Mouse (Mus musculus): ENCODE data around the gene Thoc5.

Thoc5 gene

DNA sequence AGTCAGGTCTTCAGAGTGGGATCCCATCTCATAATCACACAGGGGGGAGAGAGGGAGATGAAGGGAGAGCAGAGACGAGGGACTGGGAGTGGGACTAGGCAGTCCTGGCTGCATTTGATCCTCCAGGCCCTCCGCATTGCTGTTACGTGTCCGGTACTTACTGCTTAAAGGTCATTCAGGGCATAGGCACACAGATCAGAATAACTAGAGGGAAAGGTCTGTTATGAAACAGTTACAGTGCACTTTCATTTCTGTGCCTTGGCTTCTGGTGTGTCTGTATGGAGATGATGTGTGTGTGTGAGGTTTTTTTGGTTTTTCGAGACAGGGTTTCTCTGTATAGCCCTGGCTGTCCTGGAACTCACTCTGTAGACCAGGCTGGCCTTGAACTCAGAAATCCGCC, 11.1 kb downstream of the Thoc5 start:
- DNase-seq (ENCODE audit: inconsistent ontology term) = no peak

DNA sequence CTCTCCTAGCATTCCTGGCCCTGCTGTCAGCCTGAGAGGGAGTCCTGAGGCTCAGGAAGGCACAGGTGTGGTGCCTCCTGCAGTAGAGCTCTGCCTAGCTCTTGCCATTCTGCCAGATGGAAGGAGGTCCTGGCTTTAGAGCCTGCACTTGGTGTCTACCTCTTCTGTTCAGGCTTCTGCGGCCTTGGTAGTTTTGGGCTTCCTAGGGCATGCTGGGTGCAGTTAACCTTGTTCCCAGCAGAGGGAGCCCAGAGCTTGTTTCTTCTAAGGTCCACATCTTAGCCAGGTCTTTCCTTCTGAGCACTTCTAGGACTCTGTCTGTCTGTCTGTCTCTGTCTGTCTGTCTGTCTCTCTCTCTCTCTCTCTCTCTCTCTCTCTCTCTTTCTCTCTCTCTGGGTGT, 20.9 kb downstream of the Thoc5 start:
- peak; percentile 18 for DNase-seq (ENCODE audit: inconsistent ontology term)

DNA sequence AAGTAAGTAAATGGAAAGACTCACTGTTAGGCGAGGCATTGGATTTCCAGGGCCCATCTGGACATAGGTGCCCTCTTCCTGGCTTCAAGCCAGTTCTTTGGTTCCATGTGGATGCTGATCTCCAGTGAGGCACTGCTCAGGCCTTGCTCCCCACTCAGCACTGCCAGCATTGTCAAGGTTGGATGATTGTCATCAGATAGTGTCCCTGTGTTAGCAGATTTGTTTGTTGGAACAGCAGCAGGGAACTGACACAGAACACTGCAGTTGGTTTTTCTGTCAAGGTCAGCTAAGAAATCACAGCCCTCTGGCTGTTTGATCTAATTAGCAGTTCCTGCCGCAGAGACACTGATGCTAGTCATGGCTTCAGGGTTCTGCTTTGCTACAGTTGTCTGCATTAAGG, 26.2 kb downstream of the Thoc5 start:
- DNase-seq (ENCODE audit: inconsistent ontology term) = no peak

DNA sequence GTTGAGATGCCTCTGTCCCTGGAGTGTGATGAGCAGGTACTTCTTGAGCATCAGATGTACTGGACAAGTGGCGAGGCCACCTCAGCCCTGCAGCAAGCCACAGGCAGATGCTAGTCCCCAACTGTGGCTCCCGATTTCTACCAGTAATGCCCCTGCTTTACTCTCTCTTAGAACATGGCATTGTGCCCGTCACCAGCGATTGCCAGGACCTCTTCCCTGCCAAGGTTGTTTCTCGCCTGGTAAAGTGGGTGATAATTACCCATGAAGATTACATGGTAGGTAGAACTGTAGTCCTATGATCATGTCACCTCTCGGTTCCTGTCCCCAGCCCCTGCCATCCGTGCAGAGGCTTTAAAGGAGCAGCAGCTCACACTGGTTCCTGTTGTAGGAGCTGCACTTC, 26.6 kb downstream of the Thoc5 start:
- DNase-seq (ENCODE audit: inconsistent ontology term) = no peak

DNA sequence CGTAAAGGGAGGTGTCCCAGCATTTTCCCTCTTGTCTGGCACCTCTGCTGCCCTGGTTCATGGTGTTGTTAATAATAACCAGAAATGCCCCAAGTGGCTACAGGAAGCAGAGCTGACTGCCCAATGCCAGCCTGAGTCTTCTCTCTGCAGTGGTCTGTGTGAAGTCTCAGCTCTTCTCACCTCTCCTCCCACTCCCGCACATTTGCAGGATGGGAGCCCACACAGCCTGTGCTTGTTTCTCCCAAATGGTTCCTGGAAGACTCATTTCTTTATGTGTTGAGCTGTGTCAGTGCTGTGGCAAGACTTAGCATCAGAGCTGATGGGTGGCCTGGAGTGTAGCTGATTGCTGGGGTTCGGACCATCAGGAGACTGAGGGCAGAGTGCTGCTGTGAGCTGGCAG, 32.1 kb downstream of the Thoc5 start:
- no peak for DNase-seq (ENCODE audit: inconsistent ontology term)

DNA sequence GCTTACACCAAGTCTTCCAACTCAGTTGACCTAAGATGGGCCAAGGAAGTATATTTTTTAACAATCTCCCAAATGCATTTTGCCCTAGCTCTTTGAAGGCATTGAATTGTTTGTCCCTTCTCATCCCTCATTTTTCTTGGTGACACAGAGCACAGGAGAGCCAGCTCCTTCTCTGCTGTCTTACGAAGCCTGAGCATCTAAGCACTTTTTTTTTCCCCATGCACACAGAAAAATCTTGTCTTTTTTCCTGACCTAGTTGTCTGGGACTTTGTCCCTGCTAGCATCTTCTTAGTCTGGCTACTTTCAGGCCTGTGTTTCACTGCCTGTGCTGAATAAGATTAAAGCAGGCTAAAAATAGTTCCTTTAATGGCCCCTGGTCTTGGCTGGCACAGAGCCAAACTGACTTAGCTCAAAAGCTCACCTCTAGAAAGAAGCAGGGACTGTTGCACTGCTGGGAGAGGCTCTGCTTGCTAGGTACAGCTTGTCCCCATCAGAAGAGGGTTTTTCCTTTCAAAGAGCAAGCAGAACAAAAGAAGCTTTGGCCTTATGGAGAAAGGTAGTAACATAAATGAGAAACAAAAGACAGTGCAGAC, 36.0 kb downstream of the Thoc5 start:
- no peak for DNase-seq (ENCODE audit: inconsistent ontology term)

DNA sequence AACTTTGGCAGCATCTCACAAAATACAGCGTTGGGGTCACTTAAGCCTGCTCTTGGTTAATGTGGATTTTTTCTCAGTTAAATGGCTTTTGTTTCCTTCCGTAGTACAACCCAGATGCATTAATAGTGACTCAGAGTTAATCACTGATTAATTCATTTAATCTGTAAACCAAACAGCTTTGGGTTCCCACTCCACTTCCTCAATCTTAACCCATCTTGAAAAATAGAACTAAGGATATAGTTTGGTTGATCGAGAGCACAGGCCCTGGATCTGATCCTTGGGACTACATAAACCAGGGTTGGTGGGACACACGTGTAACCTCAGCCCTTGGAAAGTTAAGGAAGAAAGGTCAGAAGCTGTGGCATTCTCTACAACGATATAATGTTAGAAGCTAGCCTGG, 41.1 kb downstream of the Thoc5 start:
- DNase-seq (ENCODE audit: inconsistent ontology term) = no peak

DNA sequence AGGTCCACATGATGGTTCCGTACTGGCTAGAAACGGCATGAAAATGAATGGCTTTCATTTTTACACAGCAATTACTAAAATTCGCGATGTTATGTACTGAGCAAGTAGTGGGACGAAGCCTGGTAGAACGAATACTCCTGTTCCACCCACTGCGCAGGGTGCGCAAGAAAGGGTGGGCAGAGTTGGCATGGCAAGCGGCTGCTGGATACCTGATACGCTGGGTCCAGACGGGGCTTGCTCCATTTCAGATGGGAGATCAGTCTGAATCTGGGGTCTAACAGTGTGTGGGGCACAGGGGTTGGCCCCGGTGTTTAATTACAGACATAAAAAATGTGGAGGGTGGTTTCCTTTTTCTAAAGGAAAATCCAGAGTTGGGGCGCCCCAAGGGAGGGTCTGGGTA, 51.4 kb downstream of the Thoc5 start:
- DNase-seq (ENCODE audit: inconsistent ontology term) = no peak

DNA sequence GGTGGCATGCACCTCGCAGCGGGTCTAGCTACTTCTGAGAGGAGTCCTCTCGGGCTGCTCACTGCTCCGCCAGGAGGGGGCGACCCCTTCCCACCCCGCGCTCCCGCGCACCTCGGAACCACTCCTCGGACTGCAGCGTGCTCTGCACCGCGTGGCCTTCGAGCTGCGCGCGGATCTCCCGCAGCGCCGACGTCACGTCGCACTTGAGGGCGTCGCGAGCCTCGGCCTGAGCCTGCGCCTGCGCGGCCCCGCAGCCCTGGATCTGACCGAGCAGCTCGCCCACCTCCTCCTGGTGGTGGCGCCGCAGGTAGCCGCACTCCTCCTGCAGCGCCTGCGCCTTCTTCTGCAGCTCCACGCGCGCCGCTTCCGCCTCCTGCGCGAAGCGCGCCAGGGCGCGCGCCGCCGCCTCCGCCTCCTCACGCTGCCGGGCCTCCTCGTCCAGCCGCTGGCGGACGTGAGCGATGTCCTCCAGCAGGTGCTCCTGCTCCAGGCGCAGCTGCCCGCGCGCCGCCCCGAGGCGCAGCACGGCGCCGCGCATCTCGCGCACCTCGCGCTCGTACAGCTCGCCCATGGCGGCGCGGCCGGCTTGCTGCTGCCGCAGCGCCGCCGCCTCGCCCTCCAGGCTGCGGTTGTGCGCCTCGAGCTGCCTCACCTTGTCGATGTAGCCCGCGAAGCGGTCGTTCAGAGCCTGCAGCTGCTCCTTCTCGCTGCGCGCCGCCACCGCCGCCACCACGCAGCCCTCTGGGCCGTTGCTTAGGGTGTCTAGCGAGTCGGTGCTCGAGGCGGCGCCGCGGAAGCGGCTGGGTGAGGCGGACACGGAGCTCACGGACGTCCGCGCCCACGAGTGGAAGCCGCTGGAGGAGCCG, 52.1 kb downstream of the Thoc5 start:
- peak; percentile 45 for DNase-seq (ENCODE audit: inconsistent ontology term)

DNA sequence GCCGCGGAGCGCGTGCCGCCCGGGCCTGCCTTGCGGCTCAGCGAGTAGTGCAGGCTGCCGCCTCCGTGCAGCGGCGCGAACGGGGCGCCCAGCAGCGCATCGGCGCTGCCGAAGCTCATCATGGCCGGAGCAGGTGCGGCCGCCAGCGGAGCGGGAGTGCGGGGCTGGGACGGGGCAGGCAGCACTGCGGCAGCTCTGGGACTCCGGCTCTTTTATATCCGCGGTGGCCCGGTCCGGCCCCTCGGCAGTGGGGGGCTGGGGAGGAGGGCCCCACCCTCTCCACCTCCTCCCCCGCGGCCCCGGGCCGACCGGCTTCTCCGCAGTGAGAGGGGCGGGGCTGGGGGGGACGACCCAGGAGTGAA, 52.7 kb downstream of the Thoc5 start, which contains the start of gene Nefh:
TSS of gene Nefh (minus strand) at position 252 of the 362 bp plus-strand sequence.
- no peak for DNase-seq (ENCODE audit: inconsistent ontology term)

DNA sequence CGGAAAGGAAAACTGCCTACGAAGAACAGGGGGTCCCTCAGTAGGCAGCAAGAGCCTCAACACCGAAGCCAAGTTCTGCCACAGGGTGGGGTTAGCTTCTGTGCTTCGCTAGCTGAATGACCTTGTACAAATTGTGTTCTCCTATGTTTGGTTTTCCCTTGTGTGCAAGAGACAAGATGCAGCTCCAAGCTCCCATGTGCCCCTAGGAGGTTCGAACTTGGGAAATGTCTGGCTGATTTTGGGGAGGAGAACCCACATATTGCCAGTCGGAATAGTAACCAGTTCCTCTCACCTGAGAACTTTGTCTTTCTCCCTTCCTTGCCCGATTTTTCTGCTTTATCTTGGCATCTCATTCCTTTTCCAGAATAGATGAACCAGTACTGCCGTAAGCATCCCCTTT, 53.7 kb downstream of the Thoc5 start:
- DNase-seq (ENCODE audit: inconsistent ontology term) = no peak

DNA sequence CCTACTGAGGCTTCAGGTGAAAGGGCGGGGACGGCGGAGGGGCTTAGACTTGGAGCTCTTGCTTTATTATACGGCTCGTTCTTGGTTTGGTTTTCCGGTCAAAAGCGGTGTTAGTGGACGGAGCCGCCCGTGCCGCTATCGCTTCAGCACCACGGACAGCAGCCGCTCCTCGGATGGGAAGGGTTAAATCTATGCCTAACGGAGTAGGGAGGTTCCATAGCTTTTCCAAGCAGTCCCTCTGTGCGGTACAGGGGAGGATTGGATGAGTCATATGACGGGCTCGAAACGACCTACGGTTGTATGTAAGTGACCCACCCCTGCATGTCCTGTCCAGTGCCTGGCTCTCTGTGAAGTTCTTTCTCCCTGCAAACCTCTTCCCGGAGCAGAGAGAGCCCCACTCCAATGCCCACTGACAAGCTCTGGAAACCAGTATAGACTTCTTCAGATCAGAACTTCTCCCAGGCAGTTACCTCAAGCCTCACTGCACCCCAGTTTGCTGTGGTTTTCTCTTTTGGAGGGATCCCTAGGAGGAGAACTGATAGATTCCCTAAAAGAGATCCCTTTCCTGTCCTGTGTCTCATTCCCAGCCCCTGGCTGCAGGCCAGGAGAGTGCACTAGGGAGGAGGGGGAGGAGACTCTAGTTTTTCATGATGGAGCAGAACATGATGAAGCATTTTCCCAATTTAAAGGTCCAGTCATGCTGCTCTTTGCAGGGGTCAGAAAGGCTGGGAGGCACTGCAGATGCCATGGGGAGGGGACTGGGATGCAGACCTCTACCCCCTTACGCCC, 54.3 kb downstream of the Thoc5 start:
- DNase-seq (ENCODE audit: inconsistent ontology term) = peak; percentile 68

DNA sequence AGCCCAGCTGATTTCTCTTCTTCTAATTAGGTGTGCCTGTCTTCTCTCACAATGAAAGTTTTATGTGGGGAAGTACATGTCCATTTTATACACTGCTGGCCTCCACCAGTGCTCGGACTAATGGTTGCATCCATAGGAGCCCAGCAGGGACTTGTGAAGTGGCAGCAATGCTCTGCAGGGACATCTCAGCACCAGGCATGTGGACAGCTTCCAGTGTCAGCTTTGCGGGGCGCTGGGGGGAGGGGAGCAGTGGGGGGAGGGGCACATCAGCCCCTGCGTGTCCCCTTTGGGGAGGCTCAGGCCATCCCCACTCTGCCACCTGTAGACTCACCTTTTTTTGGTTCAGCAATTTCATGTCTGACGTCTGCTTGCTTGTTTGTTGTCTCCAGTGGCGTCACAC, 58.3 kb downstream of the Thoc5 start:
- DNase-seq (ENCODE audit: inconsistent ontology term) = no peak

DNA sequence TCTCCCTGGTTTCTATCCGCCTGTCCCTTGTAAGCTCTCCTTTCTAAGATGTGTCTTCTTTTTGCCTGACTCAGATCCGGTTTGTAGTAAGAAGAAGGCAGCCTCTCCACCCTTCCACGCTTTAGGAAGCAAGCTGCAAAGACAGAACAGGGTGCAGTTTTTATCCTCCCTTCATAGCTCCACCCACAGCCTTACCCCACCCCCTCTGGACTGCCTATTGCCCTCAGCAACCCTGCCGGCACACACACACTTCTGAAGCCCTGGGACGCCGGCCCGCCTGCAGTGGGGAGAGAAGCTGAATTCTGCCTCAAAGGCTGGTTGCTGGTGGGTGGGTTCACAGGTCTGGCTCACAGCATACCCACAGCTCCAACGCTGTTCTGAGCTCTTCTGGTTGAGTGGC, 58.8 kb downstream of the Thoc5 start:
- no peak for DNase-seq (ENCODE audit: inconsistent ontology term)

DNA sequence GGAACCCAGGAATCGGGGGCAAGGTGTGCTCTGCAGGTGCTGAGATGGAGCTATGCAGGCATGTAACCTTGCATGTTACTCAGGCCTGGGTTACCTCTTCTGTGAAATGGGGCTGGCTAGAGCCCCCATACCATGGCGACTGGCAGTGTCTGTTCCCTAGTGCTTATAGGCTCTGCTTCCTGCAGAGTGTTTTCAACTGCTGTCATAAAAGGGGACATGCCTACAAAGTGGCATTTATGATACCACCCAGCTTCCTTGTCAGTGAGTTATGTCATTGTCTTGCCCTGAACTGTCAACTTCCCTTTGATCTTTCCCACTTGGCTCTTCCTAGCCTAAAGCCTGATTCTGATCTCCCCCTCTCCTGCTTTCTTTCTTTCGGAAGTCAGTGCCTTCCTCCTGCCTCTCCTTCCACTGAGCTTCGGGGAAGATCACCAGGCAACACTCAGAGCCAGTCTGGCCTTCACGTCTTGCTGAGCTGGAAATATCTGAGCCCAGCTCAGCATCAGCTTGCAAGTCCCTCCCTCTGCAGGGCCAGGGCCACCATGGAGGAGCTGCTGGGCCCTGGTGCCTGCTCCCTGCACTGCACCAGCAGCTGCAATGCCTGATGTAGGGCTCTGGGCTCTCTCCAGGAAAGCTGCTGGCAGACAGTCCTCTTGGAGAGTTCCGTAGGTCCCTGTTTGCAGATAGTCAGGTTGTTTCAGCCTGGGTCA, 68.1 kb downstream of the Thoc5 start:
- DNase-seq (ENCODE audit: inconsistent ontology term) = no peak

DNA sequence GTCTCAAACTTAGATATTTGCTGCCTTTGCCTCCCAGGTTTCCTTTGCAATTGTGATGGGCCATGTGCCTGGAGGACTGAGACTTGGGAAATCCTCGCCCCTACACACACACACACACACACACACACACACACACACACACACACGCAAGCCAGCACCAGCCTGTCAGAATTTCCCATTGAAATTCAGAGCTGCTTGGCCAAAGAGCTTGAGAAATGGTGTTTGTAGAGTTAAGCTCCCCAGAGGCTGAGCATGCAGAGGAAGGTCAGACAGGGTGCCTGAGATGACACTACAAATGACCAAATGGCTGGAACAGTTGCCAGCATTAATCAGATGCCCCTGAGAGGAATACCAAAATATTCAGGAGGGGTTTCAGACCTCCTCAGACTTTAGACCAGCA, 71.2 kb downstream of the Thoc5 start:
- no peak for DNase-seq (ENCODE audit: inconsistent ontology term)

DNA sequence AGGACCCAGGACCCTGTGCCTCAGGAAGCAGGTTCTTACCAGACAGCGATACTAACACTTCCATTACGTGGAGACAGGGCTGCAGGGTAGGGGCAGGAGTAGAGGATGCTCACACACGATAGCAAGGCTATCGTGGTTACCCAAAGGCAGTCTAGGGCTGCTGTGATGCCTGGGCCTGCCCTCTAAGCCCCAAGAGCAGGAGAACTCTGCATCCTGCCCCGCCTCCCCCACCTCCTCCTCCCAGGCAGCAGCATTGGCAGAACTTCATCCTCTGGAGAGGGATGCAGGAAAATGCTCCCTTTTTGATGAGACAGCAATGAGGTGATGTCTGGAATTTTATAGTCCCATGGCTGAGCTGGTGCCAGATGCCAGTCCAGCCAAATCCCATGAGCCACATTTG, 71.8 kb downstream of the Thoc5 start:
- DNase-seq (ENCODE audit: inconsistent ontology term) = peak; percentile 22

DNA sequence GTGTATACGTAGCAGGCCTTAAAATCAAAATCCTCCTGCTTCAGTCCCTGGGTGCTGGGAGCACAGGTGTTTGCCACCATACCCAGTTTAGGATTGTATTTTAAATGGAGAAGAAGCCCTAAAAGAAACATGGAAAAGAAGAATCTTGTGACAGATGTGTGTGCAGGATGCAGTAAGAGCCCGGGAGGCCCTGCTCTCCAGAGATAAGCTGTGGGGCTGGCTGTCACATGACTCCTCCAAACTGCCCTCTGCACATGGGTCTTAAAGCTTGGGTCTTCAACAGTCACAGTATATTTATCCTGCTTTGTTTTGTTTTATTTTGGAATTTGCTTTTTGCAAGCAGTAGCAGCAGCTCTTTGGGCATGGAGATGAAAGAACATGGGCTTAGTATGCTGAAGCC, 72.4 kb downstream of the Thoc5 start:
- DNase-seq (ENCODE audit: inconsistent ontology term) = no peak

DNA sequence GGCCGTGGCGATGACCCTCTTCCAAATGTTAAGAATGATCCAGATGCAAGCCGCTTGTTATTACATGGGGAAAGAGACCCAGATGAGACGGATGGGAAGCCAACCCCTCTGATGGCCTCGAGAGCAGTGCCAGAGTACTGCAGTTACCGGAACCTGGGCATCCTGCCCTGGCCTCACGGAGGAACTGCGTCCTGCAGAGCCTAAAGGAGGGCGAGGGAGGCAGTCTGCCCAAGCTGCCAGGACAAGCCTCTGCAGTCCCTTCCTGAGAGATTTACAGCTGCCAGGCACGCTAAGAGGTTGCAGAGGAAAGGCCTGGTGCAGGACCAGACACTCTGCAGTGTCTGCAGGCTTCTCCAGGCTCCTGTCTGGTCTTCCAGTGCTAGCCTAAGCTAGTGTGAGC, 73.3 kb downstream of the Thoc5 start:
- DNase-seq (ENCODE audit: inconsistent ontology term) = no peak

DNA sequence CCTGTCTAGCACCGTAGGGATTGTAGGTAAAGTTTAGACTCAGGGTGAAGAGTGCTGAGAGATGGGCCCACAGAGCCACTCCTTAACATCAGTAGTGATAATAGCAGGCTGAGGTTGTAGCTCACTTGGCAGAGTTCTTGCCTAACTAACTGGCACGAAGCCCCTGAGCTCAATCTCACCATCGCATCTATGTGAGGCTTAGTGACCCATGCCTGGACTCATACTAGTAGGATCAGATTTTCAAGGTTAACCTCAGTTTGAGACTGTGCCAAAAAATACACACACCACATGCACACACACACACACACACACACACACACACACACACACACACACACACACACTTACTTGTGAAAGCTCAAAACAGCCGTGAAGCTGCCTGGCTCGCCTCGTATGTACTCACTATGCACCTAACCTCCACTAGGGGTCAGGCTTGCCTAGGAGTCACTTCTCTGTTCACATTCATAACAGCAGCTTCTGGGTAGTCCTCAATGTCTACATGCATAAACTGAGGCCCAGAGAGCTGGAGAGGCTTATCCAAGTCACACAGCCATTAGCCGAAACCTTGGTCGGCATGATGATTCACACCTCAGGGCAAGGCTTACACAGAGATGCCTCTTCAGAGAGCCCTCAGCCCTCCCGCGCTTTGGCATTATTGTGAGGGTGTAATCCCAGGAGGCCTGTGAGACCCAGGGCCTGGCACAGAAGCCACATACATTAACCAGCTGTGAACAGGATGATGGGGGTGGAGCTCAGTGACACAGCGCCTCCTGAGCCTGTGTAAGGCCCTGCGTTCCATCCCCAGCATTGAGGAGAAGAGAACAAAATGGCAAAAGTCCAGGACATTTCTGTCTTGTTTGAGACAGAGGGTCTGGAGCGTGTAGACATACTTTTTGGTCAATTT, 78.1 kb downstream of the Thoc5 start:
- DNase-seq (ENCODE audit: inconsistent ontology term) = peak; percentile 26

DNA sequence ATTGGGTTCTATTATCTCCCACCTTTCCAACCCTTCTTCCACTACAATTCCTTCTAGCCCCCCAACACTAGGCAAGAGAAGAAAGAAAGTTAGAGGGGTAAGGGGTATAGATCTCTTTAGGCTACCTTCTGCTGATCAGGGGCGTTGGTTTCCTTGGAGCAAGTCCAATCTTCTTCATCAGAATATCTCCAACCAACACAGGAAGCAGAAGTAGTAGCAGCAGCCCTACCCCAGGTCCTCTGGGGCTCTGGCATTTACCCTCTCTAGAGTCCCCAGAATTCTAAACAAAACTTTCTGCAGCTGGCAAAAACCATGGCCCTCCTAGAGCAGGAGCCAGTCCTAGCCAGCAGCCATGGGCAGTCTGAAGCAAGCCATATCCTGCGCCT, 78.7 kb downstream of the Thoc5 start:
- no peak for DNase-seq (ENCODE audit: inconsistent ontology term)

Measured in Muller cell, postnatal 12 days (primary cell).